Mouse (Mus musculus): Measurements from ENCODE around the gene Cfap44.
A peak's percentile ranks its signal among the peaks of the same experiment; 100 is the strongest.

The Cfap44 gene

GRCm38 (mm10) chr16:44394577-44395243 is at the start of gene Cfap44:
Gene Cfap44, plus strand, starts transcription at chr16:44394796.
- peak; percentile 98 for DNase-seq (ENCODE audit: low read depth, low spot score)

GRCm38 (mm10) chr16:44347071-44347901 is 47.3 kb upstream of the Cfap44 start, which contains the start of gene Spice1:
Gene Spice1, plus strand, starts transcription at chr16:44347121.
- peak; percentile 92 for DNase-seq (ENCODE audit: low read depth, low spot score)

- no peak for DNase-seq (ENCODE audit: low read depth, low spot score)
Observed at GRCm38 (mm10) chr16:44349801-44350397, 44.7 kb upstream of the Cfap44 start.

GRCm38 (mm10) chr16:44356291-44356690 is 38.3 kb upstream of the Cfap44 start:
- DNase-seq (ENCODE audit: low read depth, low spot score) = no peak

- no peak for DNase-seq (ENCODE audit: low read depth, low spot score)
Observed at GRCm38 (mm10) chr16:44357571-44358268, 36.9 kb upstream of the Cfap44 start.

- DNase-seq (ENCODE audit: low read depth, low spot score) = peak; percentile 23
Observed at GRCm38 (mm10) chr16:44361921-44362890, 32.4 kb upstream of the Cfap44 start.

- no peak for DNase-seq (ENCODE audit: low read depth, low spot score)
Observed at GRCm38 (mm10) chr16:44365522-44365921, 29.1 kb upstream of the Cfap44 start.

GRCm38 (mm10) chr16:44375459-44375858 is 19.1 kb upstream of the Cfap44 start:
- DNase-seq (ENCODE audit: low read depth, low spot score) = no peak

GRCm38 (mm10) chr16:44380006-44380405 is 14.6 kb upstream of the Cfap44 start:
- DNase-seq (ENCODE audit: low read depth, low spot score) = no peak

- DNase-seq (ENCODE audit: low read depth, low spot score) = no peak
Observed at GRCm38 (mm10) chr16:44381578-44381977, 13.0 kb upstream of the Cfap44 start.

- no peak for DNase-seq (ENCODE audit: low read depth, low spot score)
Observed at GRCm38 (mm10) chr16:44383549-44383948, 11.0 kb upstream of the Cfap44 start.

GRCm38 (mm10) chr16:44384251-44384650 is 10.3 kb upstream of the Cfap44 start:
- no peak for DNase-seq (ENCODE audit: low read depth, low spot score)

- peak; percentile 67 for DNase-seq (ENCODE audit: low read depth, low spot score)
Observed at GRCm38 (mm10) chr16:44391877-44392548, 2.6 kb upstream of the Cfap44 start.

- no peak for DNase-seq (ENCODE audit: low read depth, low spot score)
Observed at GRCm38 (mm10) chr16:44404933-44405332, 10.3 kb downstream of the Cfap44 start.

- no peak for DNase-seq (ENCODE audit: low read depth, low spot score)
Observed at GRCm38 (mm10) chr16:44407211-44407610, 12.6 kb downstream of the Cfap44 start.

GRCm38 (mm10) chr16:44408290-44408689 is 13.7 kb downstream of the Cfap44 start:
- DNase-seq (ENCODE audit: low read depth, low spot score) = no peak

- DNase-seq (ENCODE audit: low read depth, low spot score) = no peak
Observed at GRCm38 (mm10) chr16:44410176-44410575, 15.6 kb downstream of the Cfap44 start.

- no peak for DNase-seq (ENCODE audit: low read depth, low spot score)
Observed at GRCm38 (mm10) chr16:44417596-44417995, 23.0 kb downstream of the Cfap44 start.

- DNase-seq (ENCODE audit: low read depth, low spot score) = no peak
Observed at GRCm38 (mm10) chr16:44421735-44422134, 27.1 kb downstream of the Cfap44 start.

- DNase-seq (ENCODE audit: low read depth, low spot score) = no peak
Observed at GRCm38 (mm10) chr16:44423499-44423898, 28.9 kb downstream of the Cfap44 start.

Measured in forelimb bud, embryonic 11.5 days (tissue).